ENCODE assay signal across 15 mouse cellular contexts in genomic region chr10:41504996-41505395, GRCm38 (mm10). TPM values are rescaled to one million over a fixed set of nuclear protein-coding genes. Genes with fewer than 3 reads are reported as not detected.
A peak's percentile ranks its signal among the peaks of the same experiment; 100 is the strongest.
DNase-seq lines count a peak whose midpoint lies in the region; ATAC-seq and TF ChIP-seq lines count a peak whose summit lies in the region.
"Had no signal": no experiment of that assay in that cellular context is flagged by ENCODE, and none has a peak within 500 bp of the region (broad histone marks: within the 10 kb centered on the region; RNA-seq: fewer than 3 reads in every experiment).

No protein-coding gene starts in this region.

- WGBS in forebrain, embryonic 15.5 days, result 85% methylated on average over 1 of the region's 1 CpGs
- 100% methylated on average over 1 of the region's 1 CpGs for WGBS in forebrain, embryonic 10.5 days
- 100% methylated on average over 1 of the region's 1 CpGs for WGBS in midbrain, embryonic 12.5 days
- 100% methylated on average over 1 of the region's 1 CpGs for WGBS in midbrain, embryonic 15.5 days
- WGBS in neural tube, embryonic 14.5 days, result 100% methylated on average over 1 of the region's 1 CpGs
- WGBS in thymus, adult 2 months, result 93% methylated on average over 1 of the region's 1 CpGs

- DNase-seq in forebrain, embryonic 10.5 days (ENCODE audit: extremely low spot score, low spot score), result no peak
- DNase-seq in Muller cell, postnatal 12 days (ENCODE audit: inconsistent ontology term), result peak; percentile 9
- DNase-seq in thymus, adult 2 months, result no peak
- no peak for DNase-seq in gastrocnemius, postnatal 10 days

- no peak for TF ChIP-seq POLR2A in thymus, adult 2 months (IDR thresholded peaks at IDR 0.05; ENCODE audit: control insufficient read depth, extremely low read depth, insufficient read depth, low read length, poor library complexity)

- TF ChIP-seq CTCF in thymus, adult 2 months (IDR thresholded peaks at IDR 0.05; ENCODE audit: borderline replicate concordance, control insufficient read depth, extremely low read depth, insufficient read depth, low read length, poor library complexity), result no peak

- no peak overlapping the region for H3K4me3 ChIP-seq in forebrain, embryonic 15.5 days
- H3K4me3 ChIP-seq in forebrain, embryonic 10.5 days, result no peak overlapping the region
- H3K4me3 ChIP-seq in midbrain, embryonic 12.5 days, result no peak overlapping the region
- no peak overlapping the region for H3K4me3 ChIP-seq in midbrain, embryonic 15.5 days
- H3K4me3 ChIP-seq in neural tube, embryonic 14.5 days (ENCODE audit: low read depth, low read length), result no peak overlapping the region
- H3K4me3 ChIP-seq in thymus, adult 2 months (ENCODE audit: control insufficient read depth, insufficient read depth, low read length), result no peak overlapping the region
- H3K4me3 ChIP-seq: heart, adult 2 months; kidney, embryonic 15.5 days; limb, embryonic 13.5 days; liver, embryonic 13.5 days had no signal

- H3K4me1 ChIP-seq in forebrain, embryonic 15.5 days, result peaks cover 5% of the 10 kb centered on the region; the same call in 1 of the 2 replicates
- no peaks in the 10 kb centered on the region for H3K4me1 ChIP-seq in forebrain, embryonic 10.5 days
- no peaks in the 10 kb centered on the region for H3K4me1 ChIP-seq in midbrain, embryonic 12.5 days
- no peaks in the 10 kb centered on the region for H3K4me1 ChIP-seq in midbrain, embryonic 15.5 days
- no peaks in the 10 kb centered on the region for H3K4me1 ChIP-seq in neural tube, embryonic 14.5 days (ENCODE audit: control insufficient read depth, insufficient read depth, low read length)
- no peaks in the 10 kb centered on the region for H3K4me1 ChIP-seq in thymus, adult 2 months (replicated peaks; ENCODE audit: control insufficient read depth, insufficient read depth, low read length)
- H3K4me1 ChIP-seq: kidney, embryonic 15.5 days; limb, embryonic 13.5 days; liver, embryonic 13.5 days had no signal

- H3K9ac ChIP-seq in forebrain, embryonic 15.5 days (replicated peaks), result no peak overlapping the region
- no peak overlapping the region for H3K9ac ChIP-seq in midbrain, embryonic 12.5 days (replicated peaks)
- H3K9ac ChIP-seq in midbrain, embryonic 15.5 days, result no peak overlapping the region
- no peak overlapping the region for H3K9ac ChIP-seq in neural tube, embryonic 14.5 days (replicated peaks; ENCODE audit: low read depth, low read length)
- H3K9ac ChIP-seq: kidney, embryonic 15.5 days; limb, embryonic 13.5 days; liver, embryonic 13.5 days; lung, embryonic 14.5 days had no signal

- no peak overlapping the region for H3K27ac ChIP-seq in forebrain, embryonic 15.5 days (replicated peaks)
- H3K27ac ChIP-seq in forebrain, embryonic 10.5 days, result no peak overlapping the region
- no peak overlapping the region for H3K27ac ChIP-seq in midbrain, embryonic 12.5 days (replicated peaks)
- no peak overlapping the region for H3K27ac ChIP-seq in midbrain, embryonic 15.5 days
- no peak overlapping the region for H3K27ac ChIP-seq in neural tube, embryonic 14.5 days (ENCODE audit: low read depth, low read length)
- H3K27ac ChIP-seq in thymus, adult 2 months (ENCODE audit: control insufficient read depth, insufficient read depth, low read length), result no peak overlapping the region
- H3K27ac ChIP-seq: heart, adult 2 months; kidney, embryonic 15.5 days; limb, embryonic 13.5 days; liver, embryonic 13.5 days had no signal

- no peaks in the 10 kb centered on the region for H3K9me3 ChIP-seq in forebrain, embryonic 15.5 days
- no peaks in the 10 kb centered on the region for H3K9me3 ChIP-seq in forebrain, embryonic 10.5 days
- no peaks in the 10 kb centered on the region for H3K9me3 ChIP-seq in midbrain, embryonic 12.5 days
- H3K9me3 ChIP-seq in midbrain, embryonic 15.5 days, result no peaks in the 10 kb centered on the region
- no peaks in the 10 kb centered on the region for H3K9me3 ChIP-seq in neural tube, embryonic 14.5 days (ENCODE audit: control insufficient read depth, low read length)
- H3K9me3 ChIP-seq: kidney, embryonic 15.5 days; limb, embryonic 13.5 days; liver, embryonic 13.5 days had no signal

- H3K4me2 ChIP-seq in forebrain, embryonic 15.5 days (replicated peaks), result no peak overlapping the region
- no peak overlapping the region for H3K4me2 ChIP-seq in midbrain, embryonic 12.5 days (replicated peaks)
- H3K4me2 ChIP-seq in midbrain, embryonic 15.5 days, result no peak overlapping the region
- H3K4me2 ChIP-seq in neural tube, embryonic 14.5 days (ENCODE audit: low read depth, low read length), result no peak overlapping the region
- H3K4me2 ChIP-seq: kidney, embryonic 15.5 days; limb, embryonic 13.5 days; liver, embryonic 13.5 days; lung, embryonic 14.5 days had no signal

- no peaks in the 10 kb centered on the region for H3K36me3 ChIP-seq in forebrain, embryonic 15.5 days
- H3K36me3 ChIP-seq in forebrain, embryonic 10.5 days (replicated peaks), result no peaks in the 10 kb centered on the region
- no peaks in the 10 kb centered on the region for H3K36me3 ChIP-seq in midbrain, embryonic 12.5 days
- H3K36me3 ChIP-seq in midbrain, embryonic 15.5 days (replicated peaks), result no peaks in the 10 kb centered on the region
- H3K36me3 ChIP-seq in neural tube, embryonic 14.5 days (ENCODE audit: control insufficient read depth, insufficient read depth, low read length), result no peaks in the 10 kb centered on the region
- no peaks in the 10 kb centered on the region for H3K36me3 ChIP-seq in thymus, adult 2 months (ENCODE audit: control insufficient read depth, insufficient read depth, low read length)
- H3K36me3 ChIP-seq: kidney, embryonic 15.5 days; limb, embryonic 13.5 days; liver, embryonic 13.5 days had no signal

- 0 out of 2 replicates have a peak, but pooled peaks have one; percentile 13 for ATAC-seq in forebrain, embryonic 15.5 days (replicated peaks)
- 0 out of 2 replicates have a peak, but pooled peaks have one; percentile 47 for ATAC-seq in midbrain, embryonic 12.5 days (ENCODE audit: low FRiP score, low read depth)
- no peak; the same call in 1 of the 2 replicates for ATAC-seq in midbrain, embryonic 15.5 days (replicated peaks)
- ATAC-seq in neural tube, embryonic 14.5 days (ENCODE audit: low read depth), result peak; percentile 39; the same call in 1 of the 2 replicates

- no peaks in the 10 kb centered on the region for H3K27me3 ChIP-seq in forebrain, embryonic 15.5 days
- no peaks in the 10 kb centered on the region for H3K27me3 ChIP-seq in forebrain, embryonic 10.5 days (ENCODE audit: poor library complexity, severe bottlenecking)
- H3K27me3 ChIP-seq in midbrain, embryonic 12.5 days, result no peaks in the 10 kb centered on the region; the same call in 1 of the 2 replicates
- H3K27me3 ChIP-seq in midbrain, embryonic 15.5 days (replicated peaks), result no peaks in the 10 kb centered on the region
- H3K27me3 ChIP-seq in neural tube, embryonic 14.5 days (ENCODE audit: control insufficient read depth, insufficient read depth, low read length), result no peaks in the 10 kb centered on the region
- H3K27me3 ChIP-seq in thymus, adult 2 months (ENCODE audit: control insufficient read depth, insufficient read depth, low read length), result no peaks in the 10 kb centered on the region
- H3K27me3 ChIP-seq: limb, embryonic 13.5 days; liver, embryonic 13.5 days had no signal

RNA-seq across cellular contexts. Expression of gene Cd164, which starts 14.2 kb away (rescaled TPM):
- polyA plus RNA-seq in forebrain, embryonic 15.5 days (2015; fragmentation: Nextera tagmentation; extraction: Ambion mirVana), result 64.6 and 69.0 TPM in 2 replicates
- polyA plus RNA-seq in forebrain, embryonic 10.5 days (2016; fragmentation: Nextera tagmentation; extraction: Ambion mirVana), result 125 and 129 TPM in 2 replicates
- 87.1 and 89.3 TPM in 2 replicates for polyA plus RNA-seq in midbrain, embryonic 12.5 days (2016; fragmentation: Nextera tagmentation; extraction: Ambion mirVana)
- 43.8 and 48.7 TPM in 2 replicates for polyA plus RNA-seq in midbrain, embryonic 15.5 days (2015; fragmentation: Nextera tagmentation; extraction: Ambion mirVana)
- 44.6 and 65.9 TPM in 2 replicates for polyA plus RNA-seq in neural tube, embryonic 14.5 days (2014; fragmentation: Nextera tagmentation; extraction: Ambion mirVana)
- polyA plus RNA-seq in thymus, adult 2 months (2012; rRNA removed), result 223 and 238 TPM in 2 replicates
- 100 to 1,000 TPM; 173 to 184 TPM for total RNA-seq in gastrocnemius, postnatal 10 days (2021)

RNA-seq across cellular contexts. Expression of gene Ppil6, which starts 14.8 kb away (rescaled TPM):
- 1.5 and 3.3 TPM in 2 replicates for polyA plus RNA-seq in forebrain, embryonic 15.5 days (2015; fragmentation: Nextera tagmentation; extraction: Ambion mirVana)
- 0.71 and 1.8 TPM in 2 replicates for polyA plus RNA-seq in forebrain, embryonic 10.5 days (2016; fragmentation: Nextera tagmentation; extraction: Ambion mirVana)
- 0.73 and 1.5 TPM in 2 replicates for polyA plus RNA-seq in midbrain, embryonic 12.5 days (2016; fragmentation: Nextera tagmentation; extraction: Ambion mirVana)
- 3.2 and 3.3 TPM in 2 replicates for polyA plus RNA-seq in midbrain, embryonic 15.5 days (2015; fragmentation: Nextera tagmentation; extraction: Ambion mirVana)
- 1.7 and 3.5 TPM in 2 replicates for polyA plus RNA-seq in neural tube, embryonic 14.5 days (2014; fragmentation: Nextera tagmentation; extraction: Ambion mirVana)
- polyA plus RNA-seq in thymus, adult 2 months (2012; rRNA removed), result 0.15 and 0.20 TPM in 2 replicates
- total RNA-seq in gastrocnemius, postnatal 10 days (2021), result not detected
- total RNA-seq: gastrocnemius, adult 8-10 months; MEL had no signal
- polyA plus RNA-seq: liver, embryonic 13.5 days had no signal

RNA-seq across cellular contexts. Expression of gene Smpd2, which starts 14.8 kb away (rescaled TPM):
- polyA plus RNA-seq in forebrain, embryonic 15.5 days (2015; fragmentation: Nextera tagmentation; extraction: Ambion mirVana), result 36.6 and 38.2 TPM in 2 replicates
- polyA plus RNA-seq in forebrain, embryonic 10.5 days (2016; fragmentation: Nextera tagmentation; extraction: Ambion mirVana), result 64.7 and 65.6 TPM in 2 replicates
- 48.2 and 53.1 TPM in 2 replicates for polyA plus RNA-seq in midbrain, embryonic 12.5 days (2016; fragmentation: Nextera tagmentation; extraction: Ambion mirVana)
- polyA plus RNA-seq in midbrain, embryonic 15.5 days (2015; fragmentation: Nextera tagmentation; extraction: Ambion mirVana), result 38.8 and 41.6 TPM in 2 replicates
- 30.6 and 34.3 TPM in 2 replicates for polyA plus RNA-seq in neural tube, embryonic 14.5 days (2014; fragmentation: Nextera tagmentation; extraction: Ambion mirVana)
- 134 and 141 TPM in 2 replicates for polyA plus RNA-seq in thymus, adult 2 months (2012; rRNA removed)
- 10 to 100 TPM; 12.8 to 14.3 TPM for total RNA-seq in gastrocnemius, postnatal 10 days (2021)

RNA-seq across cellular contexts. Expression of gene Mical1, which starts 28.9 kb away (rescaled TPM):
- 39.9 and 42.0 TPM in 2 replicates for polyA plus RNA-seq in forebrain, embryonic 15.5 days (2015; fragmentation: Nextera tagmentation; extraction: Ambion mirVana)
- 48.3 and 50.0 TPM in 2 replicates for polyA plus RNA-seq in forebrain, embryonic 10.5 days (2016; fragmentation: Nextera tagmentation; extraction: Ambion mirVana)
- polyA plus RNA-seq in midbrain, embryonic 12.5 days (2016; fragmentation: Nextera tagmentation; extraction: Ambion mirVana), result 43.4 and 45.0 TPM in 2 replicates
- 19.6 and 21.5 TPM in 2 replicates for polyA plus RNA-seq in midbrain, embryonic 15.5 days (2015; fragmentation: Nextera tagmentation; extraction: Ambion mirVana)
- 19.8 and 31.9 TPM in 2 replicates for polyA plus RNA-seq in neural tube, embryonic 14.5 days (2014; fragmentation: Nextera tagmentation; extraction: Ambion mirVana)
- 232 and 249 TPM in 2 replicates for polyA plus RNA-seq in thymus, adult 2 months (2012; rRNA removed)
- 10 to 100 TPM; 17.3 to 26.9 TPM for total RNA-seq in gastrocnemius, postnatal 10 days (2021)

RNA-seq across cellular contexts. Expression of gene Zbtb24, which starts 54.8 kb away (rescaled TPM):
- polyA plus RNA-seq in forebrain, embryonic 15.5 days (2015; fragmentation: Nextera tagmentation; extraction: Ambion mirVana), result 20.7 and 22.0 TPM in 2 replicates
- polyA plus RNA-seq in forebrain, embryonic 10.5 days (2016; fragmentation: Nextera tagmentation; extraction: Ambion mirVana), result 16.0 and 17.7 TPM in 2 replicates
- 20.2 and 23.5 TPM in 2 replicates for polyA plus RNA-seq in midbrain, embryonic 12.5 days (2016; fragmentation: Nextera tagmentation; extraction: Ambion mirVana)
- 19.8 and 22.3 TPM in 2 replicates for polyA plus RNA-seq in midbrain, embryonic 15.5 days (2015; fragmentation: Nextera tagmentation; extraction: Ambion mirVana)
- 16.9 and 20.0 TPM in 2 replicates for polyA plus RNA-seq in neural tube, embryonic 14.5 days (2014; fragmentation: Nextera tagmentation; extraction: Ambion mirVana)
- 31.4 and 31.6 TPM in 2 replicates for polyA plus RNA-seq in thymus, adult 2 months (2012; rRNA removed)
- total RNA-seq in gastrocnemius, postnatal 10 days (2021), result 1 to 10 TPM; 6.0 to 8.5 TPM
